ENCODE assay signal across 9 mouse cellular contexts in the genomic region with DNA sequence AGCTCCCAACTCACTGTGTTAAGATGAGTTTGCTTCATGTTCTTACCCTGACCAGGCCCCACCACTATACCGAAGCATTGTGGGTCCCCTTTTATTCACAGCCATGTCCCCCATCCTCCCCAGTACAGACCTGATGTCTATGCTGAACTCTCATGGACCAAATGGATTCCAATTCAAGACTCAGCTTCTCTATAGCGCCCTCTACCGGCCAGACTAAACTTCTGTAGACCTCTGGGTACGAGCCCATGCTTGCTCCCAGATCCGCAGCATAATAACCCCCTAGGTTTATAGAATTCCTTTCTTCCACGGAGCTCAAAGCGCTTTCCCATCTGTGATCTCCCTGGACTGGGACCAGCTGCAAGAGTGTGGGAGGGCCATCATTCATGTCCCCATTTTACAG. TPM values are rescaled to one million over a fixed set of nuclear protein-coding genes. Genes with fewer than 3 reads are reported as not detected.
DNase-seq lines count a peak whose midpoint lies in the region; ATAC-seq lines count a peak whose summit lies in the region.
"Had no signal": no experiment of that assay in that cellular context is flagged by ENCODE, and none has a peak within 500 bp of the region (broad histone marks: within the 10 kb centered on the region; RNA-seq: fewer than 3 reads in every experiment).

No protein-coding gene starts in this region.

- H3K4me2 ChIP-seq in heart, embryonic 11.5 days = no peak overlapping the region

- 31% methylated on average over 7 of the region's 7 CpGs for WGBS in heart, embryonic 11.5 days (ENCODE audit: insufficient replicate concordance)

- peaks cover 3% of the 10 kb centered on the region; the same call in 1 of the 2 replicates for H3K9me3 ChIP-seq in heart, embryonic 11.5 days (replicated peaks; ENCODE audit: control insufficient read depth, low read length)

- H3K4me3 ChIP-seq in heart, embryonic 11.5 days (ENCODE audit: low read depth, low read length) = no peak overlapping the region

- H3K36me3 ChIP-seq in heart, embryonic 11.5 days (ENCODE audit: control insufficient read depth, insufficient read depth, low read length) = no peaks in the 10 kb centered on the region

- no peak for ATAC-seq in heart, embryonic 11.5 days (replicated peaks; ENCODE audit: insufficient number of reproducible peaks, low FRiP score, low TSS enrichment)
- ATAC-seq in granulocyte monocyte progenitor cell, adult 5-6 weeks (replicated peaks; ENCODE audit: poor library complexity, severe bottlenecking) = 0 out of 2 replicates have a peak, but pooled peaks have one; percentile 33
- no peak for ATAC-seq in erythroblast, adult 5-6 weeks (replicated peaks; ENCODE audit: low FRiP score, poor library complexity, severe bottlenecking)

- no peak overlapping the region for H3K9ac ChIP-seq in heart, embryonic 11.5 days (ENCODE audit: low read depth, low read length)

- intact Hi-C loops in heart, postnatal 14 days (cut with DNase I) = loop anchor here (5.0 kb wide), 2 partner anchors 44 to 219 kb away; no protein-coding TSS in a partner anchor

- peak; percentile 27 to 46 for DNase-seq in heart, postnatal 14 days
- DNase-seq in thymus, postnatal 0 days (ENCODE audit: low spot score) = peak; percentile 33
- no peak for DNase-seq in thymus, adult 18-20 months
- DNase-seq in thymus, postnatal 25 days = peak; percentile 13
- no peak for DNase-seq in frontal cortex, adult 2 months (ENCODE audit: extremely low spot score in 1 of 2, low spot score in 1 of 2)

- peaks cover 22% of the 10 kb centered on the region for H3K27me3 ChIP-seq in heart, embryonic 11.5 days (ENCODE audit: control insufficient read depth, insufficient read depth, low read length)

- no peak overlapping the region for H3K27ac ChIP-seq in heart, embryonic 11.5 days (ENCODE audit: low read depth, low read length)

- peaks cover 10% of the 10 kb centered on the region for H3K4me1 ChIP-seq in heart, embryonic 11.5 days (ENCODE audit: control insufficient read depth, insufficient read depth, low read length)

RNA-seq across cellular contexts. Expression of a gene that starts 7.2 kb away (rescaled TPM):
- total RNA-seq in heart, postnatal 14 days (2021) = under 1 TPM; 0.15 to 0.65 TPM
- polyA plus RNA-seq in heart, embryonic 11.5 days (2014; fragmentation: Nextera tagmentation; extraction: Ambion mirVana) = 1.00 and 1.0 TPM in 2 replicates
- 0.25 TPM in 1 of 2 replicates, not detected in the other for polyA plus RNA-seq in thymus, postnatal 0 days (2015; fragmentation: Nextera tagmentation; extraction: Ambion mirVana)
- not detected in 2 replicates for total RNA-seq in granulocyte monocyte progenitor cell, adult 5-6 weeks (2014; fragmentation: Nextera tagmentation)
- total RNA-seq in granulocyte monocyte progenitor cell, adult 5-6 weeks (2017) = not detected in 2 replicates
- not detected in 2 replicates for total RNA-seq in erythroblast, adult 5-6 weeks (2015; ENCODE audit: low replicate concordance)
- total RNA-seq in erythroblast, adult 5-6 weeks (2017; ENCODE audit: low replicate concordance) = not detected in 2 replicates
- polyA plus RNA-seq in frontal cortex, adult 2 months (2012; rRNA removed) = 5.2 and 5.6 TPM in 2 replicates

RNA-seq across cellular contexts. Expression of a gene that starts 37.7 kb away (rescaled TPM):
- total RNA-seq in heart, postnatal 14 days (2021) = not detected
- polyA plus RNA-seq in heart, embryonic 11.5 days (2014; fragmentation: Nextera tagmentation; extraction: Ambion mirVana) = 0.14 and 0.42 TPM in 2 replicates
- polyA plus RNA-seq in thymus, postnatal 0 days (2015; fragmentation: Nextera tagmentation; extraction: Ambion mirVana) = 0.17 and 0.27 TPM in 2 replicates
- total RNA-seq in granulocyte monocyte progenitor cell, adult 5-6 weeks (2014; fragmentation: Nextera tagmentation) = not detected in 2 replicates
- total RNA-seq in granulocyte monocyte progenitor cell, adult 5-6 weeks (2017) = not detected in 2 replicates
- total RNA-seq in erythroblast, adult 5-6 weeks (2015; ENCODE audit: low replicate concordance) = not detected in 2 replicates
- total RNA-seq in erythroblast, adult 5-6 weeks (2017; ENCODE audit: low replicate concordance) = not detected in 2 replicates
- polyA plus RNA-seq in frontal cortex, adult 2 months (2012; rRNA removed) = 0.08 and 0.11 TPM in 2 replicates

RNA-seq across cellular contexts. Expression of a gene that starts 55.0 kb away (rescaled TPM):
- total RNA-seq in heart, postnatal 14 days (2021) = 1 to 10 TPM in 1 of 2 experiments, under 1 TPM in 1; 0.83 to 1.5 TPM
- polyA plus RNA-seq in heart, embryonic 11.5 days (2014; fragmentation: Nextera tagmentation; extraction: Ambion mirVana) = 0.90 and 1.0 TPM in 2 replicates
- 0.23 TPM in 1 of 2 replicates, not detected in the other for polyA plus RNA-seq in thymus, postnatal 0 days (2015; fragmentation: Nextera tagmentation; extraction: Ambion mirVana)
- total RNA-seq in granulocyte monocyte progenitor cell, adult 5-6 weeks (2014; fragmentation: Nextera tagmentation) = not detected in 2 replicates
- not detected in 2 replicates for total RNA-seq in granulocyte monocyte progenitor cell, adult 5-6 weeks (2017)
- total RNA-seq in erythroblast, adult 5-6 weeks (2015; ENCODE audit: low replicate concordance) = not detected in 2 replicates
- not detected in 2 replicates for total RNA-seq in erythroblast, adult 5-6 weeks (2017; ENCODE audit: low replicate concordance)
- 0.50 and 0.69 TPM in 2 replicates for polyA plus RNA-seq in frontal cortex, adult 2 months (2012; rRNA removed)
- total RNA-seq: layer of hippocampus, postnatal 14 days had no signal

RNA-seq across cellular contexts. Expression of a gene that starts 59.7 kb away (rescaled TPM):
- total RNA-seq in heart, postnatal 14 days (2021) = 100 to 1,000 TPM; 760 to 902 TPM
- polyA plus RNA-seq in heart, embryonic 11.5 days (2014; fragmentation: Nextera tagmentation; extraction: Ambion mirVana) = 155 and 275 TPM in 2 replicates
- polyA plus RNA-seq in thymus, postnatal 0 days (2015; fragmentation: Nextera tagmentation; extraction: Ambion mirVana) = 0.27 TPM in 1 of 2 replicates, not detected in the other
- total RNA-seq in granulocyte monocyte progenitor cell, adult 5-6 weeks (2014; fragmentation: Nextera tagmentation) = not detected in 2 replicates
- not detected in 2 replicates for total RNA-seq in granulocyte monocyte progenitor cell, adult 5-6 weeks (2017)
- total RNA-seq in erythroblast, adult 5-6 weeks (2015; ENCODE audit: low replicate concordance) = not detected in 2 replicates
- total RNA-seq in erythroblast, adult 5-6 weeks (2017; ENCODE audit: low replicate concordance) = not detected in 2 replicates
- polyA plus RNA-seq in frontal cortex, adult 2 months (2012; rRNA removed) = 0.32 and 0.40 TPM in 2 replicates

RNA-seq across cellular contexts. Expression of a gene that starts 59.8 kb away (rescaled TPM):
- total RNA-seq in heart, postnatal 14 days (2021) = 1 to 10 TPM; 8.0 to 8.9 TPM
- polyA plus RNA-seq in heart, embryonic 11.5 days (2014; fragmentation: Nextera tagmentation; extraction: Ambion mirVana) = 3.1 and 3.6 TPM in 2 replicates
- polyA plus RNA-seq in thymus, postnatal 0 days (2015; fragmentation: Nextera tagmentation; extraction: Ambion mirVana) = 0.55 and 0.58 TPM in 2 replicates
- 0.88 TPM in 1 of 2 replicates, not detected in the other for total RNA-seq in granulocyte monocyte progenitor cell, adult 5-6 weeks (2014; fragmentation: Nextera tagmentation)
- 0.10 TPM in 1 of 2 replicates, not detected in the other for total RNA-seq in granulocyte monocyte progenitor cell, adult 5-6 weeks (2017)
- total RNA-seq in erythroblast, adult 5-6 weeks (2015; ENCODE audit: low replicate concordance) = not detected in 2 replicates
- total RNA-seq in erythroblast, adult 5-6 weeks (2017; ENCODE audit: low replicate concordance) = 0.14 TPM in 1 of 2 replicates, not detected in the other
- polyA plus RNA-seq in frontal cortex, adult 2 months (2012; rRNA removed) = 2.3 and 2.6 TPM in 2 replicates

Comparison
In these comparisons a context has a peak if more than half of its experiments do, and no peak if none do; other contexts are left out.
1. DNase-seq: peak in heart, postnatal 14 days (2 of 2), thymus, postnatal 0 days (single experiment) and thymus, postnatal 25 days (single experiment); none in thymus, adult 18-20 months (0 of 2) and frontal cortex, adult 2 months (0 of 2).